Mouse (Mus musculus): ENCODE measurements around the gene Ubald2. TPM values are rescaled to one million over a fixed set of nuclear protein-coding genes. Genes with fewer than 3 reads are reported as not detected.

Ubald2 gene
- total RNA-seq, 2 experiments from 2014 or later: 40.4 to 44.9 TPM

DNA sequence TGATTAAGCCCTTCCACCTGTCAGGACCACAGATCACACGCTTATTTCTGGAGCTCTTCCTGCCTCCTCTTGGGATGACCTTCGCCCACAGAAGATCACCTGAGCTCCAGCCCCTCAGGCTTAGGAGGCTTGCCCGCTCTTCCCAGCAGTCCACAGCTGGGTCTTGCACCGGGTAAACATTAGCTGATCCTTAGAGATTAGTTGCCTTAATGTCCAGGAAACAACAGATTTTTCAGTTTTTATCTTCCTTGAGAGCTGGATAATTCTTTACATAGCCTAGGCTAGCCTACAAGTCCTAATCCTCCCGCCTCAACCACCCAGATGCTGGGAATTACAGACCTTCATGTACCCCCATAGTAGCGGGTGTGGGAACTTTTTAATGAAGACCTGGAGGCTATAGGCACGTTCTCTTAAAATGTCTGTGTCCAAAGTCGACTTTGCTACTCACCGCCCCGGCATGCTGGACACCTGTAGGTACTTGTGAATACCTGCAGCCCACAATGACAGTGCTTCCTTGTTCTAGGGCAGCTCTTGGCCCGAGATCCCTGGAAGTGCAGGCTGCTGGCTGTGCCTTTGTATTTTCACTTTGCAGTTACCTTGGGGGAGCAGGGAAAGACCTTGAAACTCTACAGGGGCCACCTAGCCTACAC lies 2.3 kb upstream of the Ubald2 start:
- no peak for DNase-seq
- intact Hi-C loops (cut with DNase I): no loop called here

DNA sequence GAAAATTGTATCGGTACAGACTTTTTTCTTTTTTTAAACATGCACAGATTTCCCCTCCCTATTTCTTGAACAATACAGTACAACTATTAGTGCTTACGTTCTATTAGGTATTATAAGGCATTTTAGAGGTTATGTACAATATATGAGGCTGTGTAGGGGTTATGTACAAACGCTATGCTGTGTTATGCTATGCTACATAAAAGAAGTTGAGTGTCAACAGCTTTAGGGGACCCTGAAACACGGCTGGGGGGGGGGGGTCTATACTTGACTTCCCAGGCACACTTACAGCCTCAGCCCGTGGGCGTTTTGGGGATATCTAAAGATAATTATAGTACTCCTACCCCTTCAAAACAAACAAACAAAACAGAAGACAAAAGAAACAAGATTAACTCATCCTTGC lies 1.8 kb upstream of the Ubald2 start:
- DNase-seq: no peak
- intact Hi-C loops (cut with DNase I): no loop called here

DNA sequence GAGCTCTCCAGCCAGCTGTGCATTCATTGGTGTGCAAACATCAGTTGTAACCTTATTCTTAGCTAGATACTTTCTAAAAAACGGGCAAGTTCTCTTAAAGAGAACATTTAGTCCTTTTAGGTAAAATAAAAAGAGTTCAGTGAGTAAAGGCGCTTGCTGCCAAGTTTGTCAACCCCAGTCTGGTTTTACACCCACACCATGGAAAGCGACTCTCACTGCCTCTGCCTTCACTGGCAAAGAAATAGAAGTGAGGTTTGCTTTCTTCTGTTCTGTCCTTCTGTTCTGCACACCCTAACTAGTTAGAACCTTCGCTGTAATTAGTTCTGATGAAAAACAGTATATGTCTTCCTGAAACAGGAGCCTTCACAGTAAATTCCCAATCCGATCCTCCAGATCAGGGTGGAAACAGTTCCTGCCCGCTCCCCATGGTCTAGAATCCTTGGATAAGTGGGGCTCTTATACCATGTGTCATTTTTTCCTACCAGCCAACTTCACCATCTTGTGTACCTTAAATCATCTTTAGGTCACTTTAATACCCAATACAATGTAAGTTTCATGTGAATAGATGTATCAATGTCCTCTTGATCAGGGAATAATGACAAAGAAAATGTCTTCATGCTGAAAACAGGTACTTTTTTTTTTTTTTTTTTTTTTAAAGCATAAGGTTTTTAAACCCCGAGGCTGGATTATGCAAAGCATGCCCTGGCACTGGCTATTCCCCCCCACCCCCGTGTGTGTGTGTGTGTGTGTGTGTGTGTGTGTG lies 1.1 kb upstream of the Ubald2 start:
- DNase-seq: no peak
- intact Hi-C loops (cut with DNase I): no loop called here

DNA sequence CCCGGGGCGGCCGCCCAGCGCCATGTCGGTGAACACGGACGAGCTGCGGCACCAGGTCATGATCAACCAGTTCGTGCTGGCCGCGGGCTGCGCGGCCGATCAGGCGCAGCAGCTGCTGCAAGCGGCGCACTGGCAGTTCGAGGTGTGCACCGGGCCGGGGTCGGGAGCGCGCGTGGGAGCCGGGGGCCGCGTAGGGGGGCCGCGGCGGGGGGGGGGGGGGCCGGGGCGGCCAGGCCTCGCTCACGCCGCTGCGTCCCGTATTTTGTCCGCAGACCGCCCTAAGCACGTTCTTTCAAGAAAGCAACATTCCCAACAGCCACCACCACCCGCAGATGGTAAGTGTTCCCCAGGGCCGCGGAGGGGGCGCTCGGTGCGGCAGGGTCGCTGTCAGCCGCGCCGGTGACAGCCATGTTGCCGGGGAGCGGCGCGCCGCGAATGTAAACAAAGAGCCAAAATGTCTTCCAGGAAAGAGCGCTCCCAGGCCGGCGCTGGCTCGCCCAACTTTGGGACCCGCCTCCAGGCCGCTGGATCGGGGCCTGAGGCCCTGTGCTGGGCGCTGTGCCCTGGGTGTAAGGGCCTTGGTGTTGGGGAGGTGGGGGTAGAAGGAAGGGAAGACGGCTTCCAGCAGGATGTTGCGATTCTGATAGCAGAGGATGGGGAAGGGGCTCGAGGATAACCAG lies 533 bp downstream of the Ubald2 start:
- DNase-seq: peak; percentile 81 to 84
- intact Hi-C loops (cut with DNase I): no loop called here

DNA sequence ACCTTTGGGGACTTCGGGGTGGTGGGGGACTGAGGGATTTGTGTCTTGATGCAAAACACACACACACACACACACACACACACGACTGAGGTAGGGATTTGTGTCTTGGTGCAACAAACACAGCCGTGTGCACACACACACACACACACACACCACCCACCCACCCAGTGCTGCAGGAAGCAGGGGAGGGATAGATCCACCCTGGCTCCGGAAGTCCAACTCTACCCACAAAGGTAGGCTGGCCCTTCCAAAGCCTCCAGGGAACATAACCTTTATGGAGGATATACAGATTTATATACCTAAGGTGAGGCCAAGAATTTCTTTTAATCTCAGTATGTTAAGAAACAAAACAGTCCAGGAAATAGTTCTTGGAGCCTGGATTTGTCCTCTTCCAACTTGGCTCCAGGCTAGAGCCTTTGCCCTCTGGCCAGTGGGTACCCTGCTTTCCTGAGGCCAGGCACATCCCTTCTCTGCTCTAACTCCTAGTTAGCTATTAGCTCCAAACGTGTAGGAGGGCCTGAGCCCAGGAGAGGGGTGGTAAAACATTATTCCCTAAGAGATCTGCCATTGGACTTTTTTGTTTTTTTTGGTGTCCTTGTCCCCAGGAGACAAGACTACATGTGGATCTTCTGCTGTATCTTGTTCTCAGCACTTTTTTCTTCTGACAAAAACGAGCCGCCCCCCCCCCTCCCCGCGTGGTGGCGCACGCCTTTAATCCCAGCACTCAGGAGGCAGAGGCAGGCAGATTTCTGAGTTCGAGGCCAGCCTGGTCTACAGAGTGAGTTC lies 1.3 kb downstream of the Ubald2 start:
- intact Hi-C loops (cut with DNase I): no loop called here
- DNase-seq: no peak

DNA sequence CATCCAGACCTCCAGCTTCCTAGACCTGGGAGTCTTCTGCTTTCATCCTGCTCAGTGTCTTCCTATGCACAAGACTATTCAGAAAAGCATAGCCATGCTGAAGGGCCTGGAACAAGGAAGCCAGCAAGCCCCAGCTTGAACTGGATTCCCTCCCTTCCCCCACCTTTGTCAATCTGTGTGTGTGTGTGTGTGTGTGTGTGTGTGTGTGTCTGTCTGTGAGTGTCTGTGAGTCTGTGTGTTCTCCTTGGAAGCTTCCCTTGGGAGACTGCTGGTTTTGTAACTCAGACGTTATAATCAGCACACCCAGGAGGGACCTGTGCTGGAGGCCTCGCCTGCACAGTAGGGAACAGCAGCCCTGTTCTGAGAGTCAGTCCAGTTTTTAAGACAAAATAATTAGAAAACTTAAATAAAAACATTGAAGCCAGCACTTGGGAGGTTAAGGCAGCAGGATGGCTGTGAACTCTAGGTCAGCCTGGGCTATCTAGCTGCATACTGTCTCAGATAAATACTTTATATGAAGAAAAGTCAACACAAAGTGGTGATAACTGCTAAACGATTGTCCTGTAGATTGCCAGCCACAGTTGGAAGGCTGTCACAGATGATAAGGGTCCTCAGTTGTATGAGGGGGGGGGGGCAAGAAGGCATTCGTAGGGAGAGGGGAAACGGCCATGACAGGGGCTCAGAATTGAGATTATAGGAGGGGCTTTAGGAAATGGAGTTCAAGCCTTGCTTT lies 2.3 kb downstream of the Ubald2 start:
- intact Hi-C loops (cut with DNase I): no loop called here

DNA sequence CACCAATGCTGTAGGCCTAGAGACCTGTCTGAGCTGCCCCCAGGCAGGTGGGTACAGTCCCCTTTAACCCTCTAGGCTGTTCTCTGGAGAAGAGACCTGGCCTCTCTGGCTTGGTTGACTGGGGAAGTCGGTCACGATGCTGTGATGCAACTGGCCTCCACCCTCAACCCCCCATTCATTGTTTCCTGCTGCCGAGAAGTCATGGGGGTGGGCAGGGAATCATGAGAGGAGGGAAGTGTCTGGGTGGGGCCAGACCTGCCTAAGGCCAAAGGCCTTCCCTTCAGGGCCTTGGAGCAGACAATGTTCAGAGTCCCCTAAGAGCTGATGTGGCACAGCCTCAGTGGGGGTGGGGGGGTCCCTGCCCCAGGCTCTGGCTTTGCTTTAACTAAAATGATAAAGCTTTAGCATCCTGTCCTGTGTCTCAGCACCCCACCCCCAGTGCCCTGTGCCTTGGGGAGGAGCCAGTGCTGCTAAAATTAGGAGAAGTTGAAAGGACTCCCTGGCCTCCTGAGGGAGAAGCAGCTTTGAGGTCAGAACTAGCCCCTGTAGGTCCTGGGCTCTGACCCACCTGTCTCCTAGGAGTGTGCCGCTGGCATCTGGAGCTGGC lies 2.9 kb downstream of the Ubald2 start:
- DNase-seq: peak; percentile 52 to 65
- intact Hi-C loops (cut with DNase I): no loop called here

More for the DNA sequence above, 2.3 kb downstream of the Ubald2 start:
- no peak for DNase-seq

DNA sequence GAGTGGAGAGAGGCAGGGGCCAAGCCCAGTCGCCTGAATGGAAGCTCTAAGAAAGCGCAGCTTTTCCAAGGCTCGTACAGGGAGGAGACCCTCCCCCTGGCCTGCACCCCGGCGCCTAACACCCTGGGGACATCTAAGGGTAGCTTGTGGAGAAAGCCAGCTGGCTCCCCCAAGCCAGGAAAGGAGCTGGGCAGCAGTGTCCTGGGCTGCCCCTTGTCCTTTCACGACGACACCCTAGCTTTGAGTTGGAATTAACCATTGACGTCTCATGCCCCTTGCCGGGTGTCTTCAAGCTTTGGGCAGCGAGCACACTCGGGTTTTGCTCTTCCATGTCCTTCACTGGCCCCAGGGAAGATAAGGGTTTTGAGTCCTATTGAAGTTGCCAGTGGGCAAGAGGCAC lies 3.6 kb downstream of the Ubald2 start:
- intact Hi-C loops (cut with DNase I): no loop called here
- DNase-seq: peak in 1 of 2 experiments; percentile 26

DNA sequence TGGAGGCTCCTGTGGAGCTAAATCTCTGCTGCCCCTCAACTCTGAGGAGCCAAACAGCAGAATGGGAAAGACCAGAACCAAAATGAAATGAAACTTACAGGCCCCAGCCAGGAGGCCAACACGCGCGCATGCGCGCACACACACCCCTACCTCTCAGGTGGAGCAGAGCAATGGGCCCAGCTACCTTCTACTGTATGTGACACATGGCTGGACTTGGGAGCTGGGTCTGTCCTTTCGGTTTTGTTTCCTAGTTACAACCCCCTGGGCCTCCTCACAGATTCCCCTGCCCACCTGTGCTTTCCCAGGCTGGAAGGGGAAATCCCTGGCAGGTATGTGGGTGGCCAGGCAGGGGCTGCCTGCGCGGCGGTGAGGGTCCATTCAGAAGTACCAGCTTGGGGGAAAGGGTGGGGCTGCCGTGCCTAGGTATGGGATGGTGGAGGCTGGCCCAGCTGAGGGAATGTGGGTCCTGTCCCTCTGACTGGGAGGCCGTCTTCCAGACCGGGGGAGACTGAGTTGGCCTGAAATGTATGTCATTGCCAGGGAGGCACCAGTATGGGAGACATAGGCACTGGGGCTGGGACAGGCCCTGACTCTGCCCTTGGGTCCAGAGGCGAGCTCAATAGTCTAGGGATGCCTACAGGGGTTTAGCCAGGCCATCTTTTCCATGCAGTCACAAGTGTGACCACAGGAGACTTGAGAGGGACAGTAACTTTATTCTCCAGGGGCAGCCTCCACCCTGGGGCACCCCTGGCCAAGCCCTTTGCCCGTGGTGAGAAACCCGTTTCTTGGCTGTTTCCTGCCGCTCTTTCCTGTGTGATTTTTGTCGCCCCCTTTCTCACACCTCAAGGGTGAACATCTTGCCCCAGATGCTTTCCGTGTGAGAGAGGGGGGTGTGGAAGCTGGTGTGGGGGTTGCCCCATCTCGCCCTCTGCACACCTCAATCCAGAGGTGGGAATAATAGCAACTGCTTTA lies 5.7 kb downstream of the Ubald2 start:
- intact Hi-C loops (cut with DNase I): no loop called here

DNA sequence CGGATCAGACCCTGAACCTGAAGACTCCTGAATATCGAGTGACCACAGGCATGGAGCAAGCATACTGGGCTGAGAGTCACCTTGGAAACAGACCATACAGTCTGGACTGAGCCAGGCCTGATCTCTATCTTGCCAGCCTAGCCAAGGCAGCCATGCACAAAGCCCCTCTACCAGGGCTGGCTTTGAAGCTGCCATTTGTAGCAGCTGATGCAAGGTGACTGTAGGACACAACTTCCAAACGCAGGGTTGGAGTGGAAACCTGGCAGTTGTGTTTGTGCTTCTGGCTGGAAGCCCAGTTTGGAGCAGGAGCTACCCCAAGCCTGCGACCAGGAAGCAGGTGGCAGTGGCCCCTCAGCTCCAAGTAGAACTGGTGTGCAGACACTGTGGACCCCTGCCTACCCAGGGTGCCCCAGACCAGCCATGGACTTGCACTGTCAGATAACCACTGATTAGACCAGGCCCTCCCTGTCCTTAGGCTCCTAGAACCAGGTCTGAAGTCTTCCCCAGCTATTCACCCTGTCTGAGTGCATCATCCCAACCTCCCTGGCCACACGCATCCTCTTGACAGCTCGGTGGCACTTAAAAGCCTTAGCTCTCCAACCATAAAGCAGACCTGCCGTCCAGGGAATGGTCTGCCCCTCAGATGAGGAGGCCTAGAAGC lies 6.6 kb downstream of the Ubald2 start:
- intact Hi-C loops (cut with DNase I): no loop called here

More for the DNA sequence above, 5.7 kb downstream of the Ubald2 start:
- no peak for DNase-seq

DNA sequence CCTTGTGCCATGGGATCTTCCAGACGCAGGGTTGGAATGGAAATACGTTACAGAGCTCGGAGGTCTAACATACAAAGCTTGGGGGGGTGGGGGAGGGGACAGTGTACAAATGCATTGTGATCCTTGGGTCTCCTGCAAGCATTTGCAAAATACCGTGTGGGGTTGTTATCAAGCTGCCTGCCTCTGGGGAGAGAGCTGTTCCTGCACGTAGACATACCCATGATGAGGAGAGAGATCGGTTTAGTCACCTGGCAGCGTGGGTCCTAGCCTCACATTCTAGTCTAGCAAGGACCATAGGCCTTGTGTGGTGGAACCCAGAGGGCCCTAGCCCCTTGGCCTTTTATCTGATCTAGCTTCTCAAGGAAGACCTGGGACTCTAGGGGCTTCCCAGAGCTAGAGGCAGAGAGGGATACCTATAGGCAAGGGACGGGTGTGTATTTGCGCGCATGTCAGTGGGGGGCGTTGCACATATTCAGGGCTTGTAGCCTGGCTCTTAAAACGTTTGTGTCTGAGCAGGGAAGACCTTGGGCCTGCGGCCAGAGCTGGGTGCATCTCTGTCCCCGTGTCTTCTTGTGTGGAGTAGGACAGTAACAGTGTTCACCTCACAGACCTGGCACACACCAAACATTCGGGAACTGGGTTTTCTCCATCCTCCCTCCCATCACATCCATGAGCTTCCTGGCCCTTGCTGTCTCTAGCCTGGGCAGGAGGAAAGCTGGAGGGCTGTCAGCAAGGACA lies 8.4 kb downstream of the Ubald2 start:
- no peak for DNase-seq
- intact Hi-C loops (cut with DNase I): no loop called here

More for the DNA sequence above, 6.6 kb downstream of the Ubald2 start:
- peak; percentile 45 to 58 for DNase-seq

DNA sequence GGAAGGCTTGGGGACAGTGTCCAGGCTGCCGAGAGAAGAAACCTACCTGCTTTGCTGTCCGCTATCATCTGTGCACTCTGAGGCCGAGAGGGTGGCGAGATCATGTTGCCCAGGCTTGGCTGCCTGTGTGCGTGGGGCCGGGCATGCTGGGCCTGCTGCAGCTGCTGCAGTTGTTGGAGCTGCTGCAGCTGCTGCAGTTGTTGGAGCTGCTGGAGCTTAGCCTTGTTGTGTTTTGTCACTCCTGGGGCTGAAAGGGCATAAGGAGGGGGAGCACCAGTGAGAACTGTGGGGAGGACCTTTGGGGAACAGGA lies 8.9 kb downstream of the Ubald2 start:
- DNase-seq: no peak
- intact Hi-C loops (cut with DNase I): no loop called here

DNA sequence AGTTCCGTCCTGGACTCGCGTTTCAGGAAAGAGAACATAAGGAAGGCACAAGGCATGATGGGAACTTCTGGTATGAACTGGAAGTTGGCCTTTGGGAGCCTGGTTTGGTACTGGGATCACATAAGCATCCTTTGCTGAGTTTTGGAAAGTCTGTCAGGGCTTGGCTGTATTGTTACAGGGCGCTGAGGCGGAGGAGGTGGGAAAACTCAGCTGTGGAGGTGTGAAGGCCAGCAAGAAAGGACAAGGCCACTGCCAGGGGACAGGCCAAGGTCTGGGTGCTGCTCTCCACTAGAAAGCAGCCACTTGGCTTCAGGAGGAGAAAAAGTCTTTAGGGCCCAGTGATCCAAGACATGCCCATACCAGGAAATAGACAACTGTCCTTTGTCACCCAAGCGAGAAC lies 9.4 kb downstream of the Ubald2 start:
- intact Hi-C loops (cut with DNase I): no loop called here

DNA sequence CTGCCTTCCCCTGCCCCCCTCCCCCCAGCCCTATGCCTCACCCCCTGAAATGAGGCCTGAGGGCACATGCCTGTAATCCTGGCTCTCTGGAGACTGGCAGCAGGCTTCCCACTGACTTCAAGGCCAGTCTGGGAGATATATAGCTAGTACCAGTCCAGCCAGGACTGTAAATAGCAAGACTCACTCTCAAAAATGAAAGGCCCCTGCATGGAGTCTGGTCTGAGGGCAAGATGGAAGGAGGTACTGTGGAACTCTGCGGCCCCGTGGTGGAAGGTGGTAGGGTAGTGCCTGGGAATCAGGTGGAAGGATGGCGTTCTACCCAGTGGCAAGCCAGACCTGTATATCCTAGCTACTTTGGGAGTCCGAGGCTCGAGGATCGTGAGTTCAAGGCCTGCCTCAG lies 10.0 kb downstream of the Ubald2 start:
- intact Hi-C loops (cut with DNase I): no loop called here

More for the DNA sequence above, 9.4 kb downstream of the Ubald2 start:
- DNase-seq: no peak

DNA sequence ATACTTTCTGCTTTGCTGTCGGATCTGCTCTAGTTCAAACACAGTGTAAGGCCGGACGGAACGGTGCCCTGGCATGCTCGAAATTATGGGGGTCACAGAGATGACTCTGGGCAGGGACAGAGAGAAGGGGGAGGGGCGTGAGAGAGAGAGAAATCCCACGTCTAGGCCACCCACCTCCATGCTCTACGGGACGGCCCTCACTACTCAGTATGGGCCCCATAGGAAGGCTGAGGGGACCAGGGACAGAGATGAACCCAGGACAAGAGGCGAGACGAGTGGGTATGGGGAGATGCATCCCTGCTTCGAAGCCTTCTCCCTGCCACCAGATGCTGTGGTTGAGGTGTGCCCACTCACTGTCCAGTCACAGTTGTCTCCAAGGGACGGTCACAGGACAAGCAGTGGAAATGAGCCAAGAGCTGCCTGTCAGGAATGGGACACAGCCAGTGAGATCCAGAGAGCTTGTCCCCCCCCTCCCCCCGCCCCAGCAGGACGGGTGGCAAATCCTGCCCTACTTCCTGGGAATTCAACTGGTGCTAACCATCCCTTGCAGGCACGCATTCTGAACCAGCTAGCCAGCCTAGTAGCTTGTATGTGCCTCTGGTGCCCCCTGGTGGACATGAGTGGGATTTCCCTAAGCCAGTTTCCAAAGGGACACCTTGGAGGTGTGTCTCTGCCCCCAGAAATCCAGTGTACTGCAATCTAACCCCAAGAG lies 11.9 kb downstream of the Ubald2 start:
- intact Hi-C loops (cut with DNase I): loop anchor here (1.0 to 5.0 kb wide), 3 partner anchors 58 to 218 kb away; no protein-coding TSS in a partner anchor

More for the DNA sequence above, 10.0 kb downstream of the Ubald2 start:
- DNase-seq: no peak

DNA sequence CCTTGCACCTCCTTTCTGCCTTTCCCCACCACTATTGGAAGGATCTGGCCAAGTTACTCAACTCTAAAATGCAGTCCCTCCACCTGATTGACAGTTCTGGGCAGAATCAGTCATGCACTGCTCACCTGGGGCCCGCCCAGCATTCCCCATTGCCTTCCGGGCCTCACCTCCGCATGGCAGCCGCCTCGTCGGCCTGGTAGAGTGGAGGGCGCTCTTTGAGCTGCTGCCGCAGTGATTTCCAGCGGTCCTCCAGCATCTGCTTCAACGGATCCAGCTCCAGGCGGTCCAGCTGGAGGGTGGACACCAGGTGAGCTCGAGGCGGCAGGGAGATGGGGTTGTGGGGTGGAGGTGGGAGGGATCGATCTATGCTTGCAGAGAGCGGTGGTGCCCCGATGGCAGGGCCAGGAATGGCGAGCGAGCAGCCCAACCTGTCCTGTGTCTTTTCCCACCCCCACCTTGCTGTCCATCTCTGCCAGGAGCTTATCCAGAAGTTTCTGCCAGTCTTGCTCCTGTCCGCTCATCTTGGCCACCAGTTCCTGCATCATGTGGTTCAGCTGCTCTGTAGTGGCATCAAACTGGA lies 12.5 kb downstream of the Ubald2 start:
- intact Hi-C loops (cut with DNase I): loop anchor here (1.0 to 5.0 kb wide), 3 partner anchors 59 to 219 kb away; no protein-coding TSS in a partner anchor
- DNase-seq: no peak

More for the DNA sequence above, 11.9 kb downstream of the Ubald2 start:
- peak; percentile 93 to 97 for DNase-seq

Measured in heart, postnatal 36 days (tissue).